Mouse (Mus musculus) retina, adult 2 months (tissue): ENCODE data around the gene Ccdc157.
"Not testable (repeated sequence)": the region's sequence is repeated elsewhere in the genome, so short reads cannot be mapped to it uniquely, and the experiment has no call there.

Source experiments
- DNase-seq: peaks from one replicate; pipeline ENCODE4 v3.0.0-alpha.2; 2012; ENCODE audit warnings: low read depth, low spot score

The Ccdc157 gene

DNA sequence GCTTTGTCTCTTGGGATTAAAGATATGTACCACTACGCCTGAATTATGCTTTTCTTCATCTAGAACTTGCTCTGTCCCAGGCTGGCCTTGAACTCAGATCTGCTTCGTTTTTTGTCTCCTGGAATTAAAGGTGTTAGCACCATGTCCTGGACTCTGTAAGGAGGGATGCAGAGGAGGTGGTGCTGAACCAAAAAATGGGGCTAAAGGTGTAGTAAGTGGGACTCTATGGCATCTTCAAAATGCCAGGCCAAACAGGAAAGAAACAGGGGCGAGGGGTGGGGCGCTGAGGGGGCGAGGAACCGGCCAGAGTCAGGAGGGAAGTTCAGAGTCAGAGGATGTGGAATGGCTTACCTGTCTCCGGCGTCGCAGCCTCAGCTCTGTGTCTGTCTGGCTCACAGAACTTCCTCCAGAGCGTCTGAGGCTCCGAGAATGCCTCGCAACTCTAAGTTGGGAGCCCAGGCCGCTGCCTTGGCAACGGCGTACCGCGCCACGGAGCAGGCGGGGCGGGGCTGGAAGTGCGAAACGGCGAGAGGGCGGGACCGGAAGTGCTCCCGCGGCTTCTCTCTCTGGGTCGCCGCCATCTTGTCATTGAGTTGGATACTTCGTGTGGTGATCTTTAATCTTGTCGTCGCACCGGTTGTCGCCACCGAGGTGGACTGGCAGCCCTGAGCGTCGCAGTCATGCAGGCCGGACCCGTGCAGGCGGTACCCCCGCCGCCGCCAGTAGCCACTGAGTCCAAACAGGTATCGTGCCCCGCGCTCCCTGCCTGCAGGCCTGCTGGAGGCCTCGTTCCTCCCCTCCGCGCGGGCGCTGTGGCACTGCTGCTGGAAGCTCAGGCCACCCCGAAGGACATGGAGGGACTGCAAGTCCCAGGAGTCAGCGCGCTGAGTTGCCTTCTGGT, at the start of gene Ccdc157, which contains the start of gene Sf3a1:
Gene Ccdc157, minus strand, starts transcription at position 486 of the 901 bp plus-strand sequence.
Gene Sf3a1, plus strand, starts transcription at position 543 of the 901 bp plus-strand sequence.
- DNase-seq = peak; percentile 73

DNA sequence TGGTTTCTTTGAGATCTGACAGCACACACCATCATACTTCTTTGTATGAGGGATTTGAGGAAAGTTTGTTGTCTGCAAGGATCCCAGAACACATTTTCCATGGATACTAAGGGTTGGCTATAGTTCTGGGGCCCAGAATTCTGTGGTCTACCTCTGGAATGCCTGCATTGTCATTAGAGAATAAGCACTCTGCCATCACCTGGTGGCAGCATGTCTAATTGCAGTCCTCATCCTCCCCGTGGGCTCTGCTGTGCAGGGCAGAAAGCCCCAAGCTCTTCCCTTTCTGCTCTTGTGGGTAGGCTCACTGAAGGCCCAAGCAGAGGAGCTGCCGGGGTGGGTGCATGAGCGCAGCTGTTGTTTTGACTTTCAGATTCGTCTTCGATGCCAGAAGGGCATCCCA, 49.5 kb upstream of the Ccdc157 start:
- DNase-seq = no peak

DNA sequence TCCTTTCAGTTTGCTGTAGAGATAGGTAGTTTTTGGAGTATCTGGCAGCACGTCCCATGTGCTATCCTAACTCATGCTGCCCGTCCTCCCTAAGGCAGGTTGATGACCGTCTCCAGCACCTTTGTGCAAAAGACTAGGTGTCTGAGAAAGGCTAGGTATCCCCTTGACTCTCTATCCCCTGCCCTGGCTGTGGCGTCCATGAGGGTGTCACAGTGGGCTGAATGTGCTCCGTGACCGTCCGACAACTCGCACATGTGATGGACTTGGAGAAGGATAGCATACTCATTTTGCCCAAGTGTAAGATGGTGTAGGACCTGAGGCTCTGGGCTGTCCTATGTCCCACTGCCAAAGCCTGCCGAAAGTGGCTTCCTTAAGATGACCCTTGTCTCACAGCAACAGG, 47.6 kb upstream of the Ccdc157 start:
- no peak for DNase-seq

DNA sequence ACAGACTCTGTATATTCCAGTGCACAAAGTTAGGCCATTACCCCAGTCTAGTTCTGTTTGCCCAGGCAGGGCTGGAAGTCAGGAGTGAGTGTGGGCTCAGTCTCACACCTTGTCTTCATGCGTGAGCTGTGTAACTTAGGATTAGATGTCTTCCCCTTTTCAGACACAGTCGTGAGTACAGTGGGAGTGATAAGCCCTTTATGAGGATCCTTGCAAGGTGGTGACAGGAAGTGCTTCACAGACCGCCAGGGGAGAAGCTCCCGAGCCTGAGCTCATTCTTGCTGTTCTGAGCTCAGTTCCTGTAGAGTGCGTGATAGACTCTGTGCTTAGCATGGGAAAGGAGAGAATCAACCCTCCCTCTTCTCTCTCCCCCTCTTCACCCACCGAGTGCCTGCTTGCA, 46.5 kb upstream of the Ccdc157 start:
- DNase-seq = no peak

DNA sequence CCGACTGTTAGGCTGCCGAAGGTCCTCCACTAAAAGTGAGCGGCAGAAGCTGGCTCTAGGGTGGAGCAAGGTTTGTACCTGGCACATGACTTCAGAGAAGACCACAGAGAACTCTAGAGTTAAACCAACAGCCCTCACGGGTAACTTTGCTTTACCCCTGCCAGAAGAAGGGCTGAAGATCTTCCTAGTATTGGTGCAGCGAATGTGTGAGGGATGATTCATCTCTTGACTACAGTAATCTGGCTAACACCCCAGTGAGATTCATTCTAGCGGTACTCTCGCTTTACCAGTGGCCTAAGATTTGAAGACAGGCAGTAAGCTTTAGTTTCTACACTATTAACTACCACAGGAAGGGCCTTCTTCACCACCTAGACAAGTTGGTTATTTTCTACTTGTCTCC, 45.9 kb upstream of the Ccdc157 start:
- no peak for DNase-seq

DNA sequence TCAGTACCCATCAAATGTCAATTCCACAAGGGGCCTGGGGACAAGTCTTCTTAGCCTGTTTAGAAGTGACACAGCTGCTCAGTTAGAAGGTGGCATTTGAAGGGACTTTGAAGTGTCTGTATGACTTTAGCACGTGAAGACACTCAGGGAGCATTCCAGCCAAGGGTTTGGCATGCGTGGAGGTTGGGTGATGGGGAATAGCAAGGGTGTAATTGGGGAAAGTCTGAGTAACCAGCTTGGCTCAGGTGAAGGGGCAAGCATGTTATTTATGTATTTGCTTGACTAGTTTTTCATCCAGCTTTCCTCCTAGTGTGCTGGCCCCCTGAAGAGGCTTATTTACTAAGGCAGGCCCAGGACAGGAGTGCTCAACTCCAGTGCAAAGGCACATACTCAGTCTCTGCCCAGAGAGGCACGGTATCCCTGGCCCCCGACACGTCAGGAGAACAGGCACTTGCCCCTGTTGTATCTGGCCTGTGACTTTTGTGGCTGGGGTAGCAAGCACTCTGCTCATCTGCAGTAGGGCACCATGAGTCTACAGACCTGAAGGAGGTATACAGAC, 45.1 kb upstream of the Ccdc157 start:
- no peak for DNase-seq

DNA sequence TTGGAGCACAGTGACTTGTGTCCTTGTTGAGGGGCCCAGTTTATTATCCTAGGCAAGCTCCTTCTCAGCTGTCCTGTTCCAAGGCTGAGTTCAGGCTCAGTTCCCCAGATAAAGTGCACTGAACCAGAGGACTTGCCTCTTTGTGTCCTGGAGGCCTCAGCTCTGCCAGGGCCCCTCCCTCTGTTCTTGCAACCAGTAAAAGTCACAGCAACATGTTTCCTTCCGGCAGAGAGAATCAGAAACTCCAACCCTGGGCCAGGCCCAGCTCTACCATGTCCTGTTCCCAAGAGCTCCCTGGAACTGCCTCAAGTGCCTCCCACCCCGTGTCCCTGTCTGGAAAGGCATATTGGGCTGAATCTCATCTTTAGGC, 43.6 kb upstream of the Ccdc157 start:
- DNase-seq = no peak

DNA sequence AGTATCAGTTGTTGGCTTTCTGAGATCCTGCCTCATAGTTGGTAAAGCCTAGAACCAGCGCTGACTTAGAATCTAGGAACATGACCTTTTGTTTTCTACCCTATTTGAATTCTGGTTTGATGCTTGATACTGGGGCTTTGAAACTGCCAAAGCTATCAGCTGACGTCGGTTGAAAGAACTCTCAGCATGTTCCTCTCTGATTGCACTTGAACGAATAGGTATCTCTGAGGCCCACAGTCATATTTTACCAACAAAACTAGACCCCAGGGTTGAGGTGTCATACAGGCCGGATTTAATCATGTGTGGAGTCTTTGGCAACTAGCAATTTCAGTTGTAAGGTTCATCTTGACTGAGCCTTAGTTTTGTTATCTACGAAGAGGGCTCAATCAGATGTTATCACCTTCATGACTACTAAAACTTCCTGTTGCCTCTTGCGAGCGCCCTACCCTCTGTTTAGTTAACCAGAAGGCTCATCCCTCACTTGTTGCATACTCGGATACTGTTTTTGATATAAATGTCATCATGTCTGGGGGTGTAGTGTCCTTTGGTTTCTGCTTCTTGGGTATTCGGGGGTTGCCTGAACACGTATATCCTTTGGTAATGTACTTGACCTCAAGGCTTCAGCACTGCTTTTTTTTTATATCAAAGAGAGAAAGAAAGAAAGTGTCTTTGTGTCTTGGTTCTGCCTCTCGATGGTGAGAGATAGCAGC, 43.1 kb upstream of the Ccdc157 start:
- DNase-seq = no peak

DNA sequence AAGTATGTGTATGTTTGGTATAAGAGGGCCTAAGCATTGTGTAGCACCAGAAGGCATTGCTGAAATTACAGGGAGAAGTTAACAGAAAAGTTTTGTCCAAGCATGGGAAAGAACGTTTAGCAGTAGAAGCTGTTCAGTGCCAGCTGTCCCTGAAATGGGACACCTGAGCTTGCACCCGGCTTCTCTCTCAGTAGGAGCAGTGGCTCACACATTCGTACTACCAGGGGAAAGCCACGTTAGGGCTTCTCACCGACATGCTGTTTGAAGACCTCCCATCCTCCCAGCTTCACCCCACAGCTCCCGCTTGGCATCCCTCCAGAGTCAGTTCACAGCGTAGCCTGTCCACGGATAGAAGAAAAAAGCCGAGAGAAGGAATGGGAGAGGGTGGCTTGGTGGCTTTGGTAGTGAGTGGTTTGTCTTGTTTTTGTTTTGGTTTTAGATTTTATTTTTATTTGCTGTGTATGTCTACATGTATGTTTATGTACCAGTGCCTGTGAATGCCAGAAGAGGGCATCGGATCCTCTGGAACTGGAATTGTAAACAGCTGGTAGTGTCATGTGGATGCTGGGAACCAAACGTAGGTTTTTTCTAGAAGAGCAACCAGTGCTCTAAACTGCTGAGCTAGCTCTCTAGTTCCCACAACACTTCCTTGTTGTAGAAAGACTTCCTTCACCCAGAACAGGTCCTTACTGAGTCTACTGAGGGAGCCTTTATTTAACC, 42.0 kb upstream of the Ccdc157 start:
- DNase-seq = no peak

DNA sequence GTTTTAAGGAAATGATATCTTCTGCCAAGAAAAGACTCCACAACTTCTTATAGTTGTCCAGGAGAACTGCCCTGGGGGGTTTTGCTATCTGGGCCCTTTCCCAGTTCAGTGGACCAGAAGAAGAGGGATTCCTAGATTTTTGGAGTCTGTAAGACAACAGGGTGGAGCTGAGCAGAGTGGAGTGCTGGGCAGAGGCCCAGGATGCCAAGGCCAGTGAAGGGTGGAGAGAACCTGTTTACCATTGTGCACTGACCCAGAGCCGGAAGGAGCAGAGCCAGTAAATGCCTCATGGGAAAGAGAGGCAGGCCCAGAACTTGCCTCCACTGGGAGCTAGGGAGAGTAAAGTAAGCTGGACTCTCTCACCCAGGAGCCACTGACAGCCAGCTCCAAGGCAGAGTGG, 37.6 kb upstream of the Ccdc157 start:
- no peak for DNase-seq

DNA sequence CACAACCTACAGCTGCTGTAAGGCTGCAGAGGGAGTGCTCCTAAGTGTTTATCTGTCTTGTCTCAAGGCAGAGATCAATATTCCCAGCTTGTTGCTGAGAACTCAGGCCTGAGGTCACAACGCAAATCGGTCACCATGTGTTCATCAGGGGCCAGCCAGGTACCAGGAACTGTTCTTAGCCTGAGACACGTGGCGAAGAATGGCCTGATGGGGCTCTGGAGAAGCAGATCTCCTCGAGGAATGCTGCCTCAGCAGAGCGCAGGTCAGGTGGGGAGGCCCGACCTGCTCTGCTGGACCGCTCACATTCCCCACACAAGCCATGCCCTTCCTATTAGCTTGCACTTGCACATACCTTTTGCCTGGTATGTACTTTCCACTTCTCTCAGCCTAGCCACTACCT, 36.5 kb upstream of the Ccdc157 start:
- no peak for DNase-seq

DNA sequence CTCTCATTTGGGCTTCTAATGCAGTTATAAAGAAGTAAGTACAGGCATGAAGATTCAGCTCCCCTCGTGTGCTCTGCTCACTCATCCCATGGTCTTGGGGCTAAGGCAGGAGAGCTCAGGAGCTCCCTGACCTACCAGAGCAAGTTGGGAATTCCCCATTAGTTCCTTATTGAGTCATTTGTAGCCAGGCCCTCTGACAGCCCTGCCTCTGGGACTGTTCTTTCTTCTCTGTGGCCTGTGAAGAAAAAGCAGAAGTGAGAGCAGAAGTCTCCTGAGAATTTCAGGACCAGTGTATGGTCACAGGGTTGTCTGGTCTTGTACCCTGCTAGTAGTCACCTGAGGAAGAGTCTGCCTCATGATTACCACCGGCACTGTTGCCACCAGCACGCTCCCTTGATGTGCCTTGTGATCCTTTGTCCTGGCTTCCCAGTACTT, 35.5 kb upstream of the Ccdc157 start:
- DNase-seq = no peak

DNA sequence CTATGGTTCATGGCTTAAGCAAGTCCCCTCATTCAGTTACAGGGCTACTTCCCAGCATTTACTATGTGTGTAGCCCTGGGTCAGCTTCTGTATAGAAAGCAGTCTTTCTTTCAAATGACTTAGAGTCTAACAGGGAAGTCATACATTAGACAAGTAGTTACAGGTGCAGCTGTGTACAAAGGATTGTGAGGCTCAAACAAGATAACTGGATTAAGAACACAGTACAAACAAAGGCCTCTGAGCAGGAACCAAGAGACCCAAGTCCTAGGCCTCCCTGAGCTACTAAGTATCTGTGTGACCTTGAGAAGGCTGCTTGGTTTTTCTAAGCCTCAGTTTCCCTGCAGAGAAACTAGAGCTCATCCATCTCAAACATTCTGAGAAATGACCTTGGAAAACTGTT, 33.3 kb upstream of the Ccdc157 start:
- DNase-seq = no peak

DNA sequence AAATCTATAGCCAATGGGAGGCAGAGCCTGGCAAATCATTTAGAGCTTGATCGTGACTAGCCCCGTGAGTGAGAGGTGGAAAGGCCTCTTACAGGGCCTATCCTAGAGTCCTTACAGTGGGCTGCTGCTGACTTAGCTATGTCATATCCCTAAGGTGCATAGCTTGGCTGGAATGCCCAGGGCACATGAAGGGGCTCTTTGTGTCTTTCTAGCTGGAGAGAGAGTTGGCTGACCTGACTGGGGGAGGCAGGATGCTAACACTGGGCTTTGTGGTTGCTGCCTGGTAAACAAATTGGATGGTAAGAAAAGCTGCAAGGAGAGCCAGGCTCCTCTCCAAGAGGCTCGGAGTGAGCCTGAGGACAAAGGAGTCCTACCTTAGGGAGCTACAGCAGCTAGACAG, 32.7 kb upstream of the Ccdc157 start:
- no peak for DNase-seq

DNA sequence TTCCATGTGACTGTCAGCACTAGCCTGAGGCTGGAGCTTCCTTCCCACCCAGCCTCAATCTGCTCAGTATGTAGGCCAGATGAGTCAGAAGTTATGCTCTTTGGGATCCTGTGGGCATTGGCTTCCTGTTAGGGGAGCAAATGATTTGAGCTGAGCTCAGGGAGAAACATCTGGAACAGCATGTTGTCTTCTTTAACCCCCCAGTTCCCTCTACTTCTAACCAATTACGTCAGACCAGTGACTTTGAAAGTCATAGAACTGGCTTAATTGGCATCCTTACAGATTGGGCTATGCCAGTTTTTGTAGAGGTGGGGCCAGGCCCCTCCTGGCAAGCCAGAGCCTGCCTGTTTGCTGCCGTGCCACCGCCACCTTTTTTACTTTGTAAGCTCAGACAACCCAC, 30.6 kb upstream of the Ccdc157 start:
- DNase-seq = no peak

DNA sequence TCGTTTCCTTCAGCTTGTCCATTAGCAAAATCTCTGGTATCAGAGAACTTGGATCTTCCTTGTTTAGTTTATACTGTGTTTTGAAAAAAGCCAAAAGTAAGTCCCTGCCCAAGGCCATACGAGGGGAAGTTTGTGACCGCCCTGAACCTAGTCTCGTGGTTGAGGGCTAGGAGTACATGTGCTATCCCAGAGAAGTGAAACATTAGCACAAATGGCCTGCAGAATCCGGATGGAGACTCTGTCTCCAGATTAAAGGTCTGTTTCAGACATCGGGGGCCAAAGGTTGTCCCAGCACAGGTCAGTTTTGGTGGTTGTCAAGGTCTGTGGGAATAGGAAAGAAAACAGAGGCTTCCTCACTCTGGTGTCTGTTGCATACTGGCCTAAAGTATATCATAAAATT, 29.1 kb upstream of the Ccdc157 start:
- DNase-seq = no peak

DNA sequence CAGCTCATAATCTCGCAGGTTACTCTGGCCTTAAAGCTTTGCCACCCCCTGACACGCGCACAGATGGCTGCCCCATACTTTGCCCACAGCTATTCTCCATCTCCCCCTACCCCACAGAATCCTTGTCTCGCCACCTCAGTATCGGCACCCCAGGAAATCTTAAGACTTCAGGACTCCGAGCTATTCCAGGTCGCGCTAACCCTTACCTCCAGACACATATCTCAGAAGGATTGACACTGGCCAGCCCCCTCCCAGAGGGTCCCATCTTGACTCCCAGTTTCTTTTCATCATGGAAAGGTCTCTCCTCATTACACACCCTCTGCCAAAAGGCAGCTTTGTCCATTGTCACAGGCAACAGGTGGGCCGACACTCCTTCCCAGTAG, 27.2 kb upstream of the Ccdc157 start:
- no peak for DNase-seq

DNA sequence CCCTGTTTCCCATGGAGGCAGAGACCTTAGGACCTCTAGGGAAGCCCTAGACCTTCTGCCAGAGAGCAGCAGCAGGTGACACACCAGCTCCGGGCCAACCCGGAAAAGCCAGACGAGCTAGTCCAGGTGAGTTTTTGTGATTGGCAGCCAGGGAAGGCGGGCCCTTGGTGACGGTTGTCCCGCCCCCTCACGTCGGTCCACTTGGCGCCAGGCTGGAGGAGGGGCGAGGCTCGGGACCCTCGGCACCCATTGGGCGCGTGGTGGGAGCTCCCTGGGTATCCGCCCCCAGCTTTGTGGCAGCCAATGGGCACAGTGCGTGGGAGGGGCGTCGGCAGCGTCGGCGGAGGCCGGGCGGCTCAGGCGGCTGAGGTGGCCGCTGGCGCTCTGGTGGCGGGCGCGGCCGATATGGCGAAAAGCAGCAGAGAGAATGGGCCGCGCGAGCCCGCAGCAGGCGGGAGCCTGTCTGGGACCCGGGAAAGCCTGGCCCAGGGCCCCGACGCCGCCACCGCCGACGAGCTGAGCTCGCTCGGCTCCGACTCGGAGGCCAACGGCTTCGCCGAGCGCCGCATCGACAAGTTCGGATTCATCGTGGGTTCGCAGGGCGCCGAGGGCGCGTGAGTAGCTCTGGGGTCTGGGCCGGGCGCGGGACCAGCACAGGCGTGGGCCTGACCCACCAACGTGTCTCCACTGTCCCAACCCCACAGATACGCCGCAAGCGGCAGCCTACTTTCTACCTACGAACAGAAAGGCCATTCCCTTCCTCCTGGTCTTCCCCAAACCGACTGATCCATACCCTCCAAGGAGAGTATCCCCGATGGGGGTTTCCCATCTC, 26.6 kb upstream of the Ccdc157 start, which contains the start of gene Tbc1d10a:
Gene Tbc1d10a, plus strand, starts transcription at position 304 of the 832 bp plus-strand sequence.
- DNase-seq = peak; percentile 92

DNA sequence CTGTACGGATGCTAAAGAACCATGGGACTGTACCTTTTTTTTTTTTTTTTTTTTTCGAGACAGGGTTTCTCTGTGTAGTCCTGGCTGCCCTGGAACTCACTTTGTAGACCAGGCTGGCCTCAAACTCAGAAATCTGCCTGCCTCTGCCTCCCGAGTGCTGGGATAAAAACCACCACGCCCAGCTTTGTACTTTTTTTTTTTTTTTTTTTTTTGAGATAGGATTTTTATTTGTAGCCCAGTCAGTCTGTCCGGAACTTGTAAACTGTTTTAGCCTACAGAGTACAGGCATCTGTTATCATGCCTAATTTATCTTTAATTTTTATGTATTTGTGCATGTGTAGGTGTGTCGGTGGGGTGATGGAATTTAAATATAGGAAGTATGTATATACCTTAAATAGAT, 25.4 kb upstream of the Ccdc157 start:
- DNase-seq = not testable (repeated sequence)

DNA sequence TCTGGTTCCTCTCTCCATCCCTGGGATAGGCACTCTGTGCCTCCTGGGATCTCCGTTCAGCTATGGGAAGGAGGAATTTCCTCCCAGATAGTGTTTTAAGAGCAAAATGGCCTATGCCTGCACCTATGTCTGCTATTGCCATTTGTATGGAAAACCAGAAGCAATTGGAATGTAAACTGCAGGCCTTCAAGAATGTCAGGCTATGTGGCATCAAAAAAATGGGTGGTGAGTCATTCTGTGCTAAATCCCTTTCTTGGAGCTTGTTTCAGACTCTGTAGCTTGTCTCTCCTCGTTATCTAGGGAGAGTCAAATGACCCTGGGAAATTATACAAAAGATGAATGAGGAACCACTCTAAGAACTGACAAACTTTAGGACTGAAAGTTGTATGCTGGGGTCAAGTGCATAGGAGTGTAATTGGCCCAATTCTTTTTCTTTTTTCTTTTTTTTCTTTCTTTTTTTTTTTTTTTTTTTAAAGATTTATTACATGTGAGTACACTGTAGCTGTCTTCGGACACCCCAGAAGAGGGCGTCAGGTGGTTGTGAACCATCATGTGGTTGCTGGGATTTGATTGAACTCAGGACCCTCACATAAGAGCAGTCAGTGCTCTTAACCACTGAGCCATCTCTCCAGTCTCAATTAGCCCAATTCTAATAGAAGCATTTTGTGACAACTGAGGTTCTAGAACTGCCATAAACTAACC, 24.3 kb upstream of the Ccdc157 start:
- no peak for DNase-seq
